Mouse (Mus musculus) megakaryocyte, embryonic 14.5 days (primary cell): ENCODE measurements around the gene Olfr536.

Source experiments
- FLI1 ChIP-seq: IDR thresholded peaks from 2 replicates; pipeline ENCODE4 v1.6.1; 2012; ENCODE audit warnings: low read length, inconsistent platforms, mixed read lengths
- GATA1 ChIP-seq: IDR thresholded peaks from 3 replicates; pipeline ENCODE4 v1.6.1; 2012; ENCODE audit warnings: mixed read lengths, low read length, inconsistent platforms, borderline replicate concordance

DNA sequence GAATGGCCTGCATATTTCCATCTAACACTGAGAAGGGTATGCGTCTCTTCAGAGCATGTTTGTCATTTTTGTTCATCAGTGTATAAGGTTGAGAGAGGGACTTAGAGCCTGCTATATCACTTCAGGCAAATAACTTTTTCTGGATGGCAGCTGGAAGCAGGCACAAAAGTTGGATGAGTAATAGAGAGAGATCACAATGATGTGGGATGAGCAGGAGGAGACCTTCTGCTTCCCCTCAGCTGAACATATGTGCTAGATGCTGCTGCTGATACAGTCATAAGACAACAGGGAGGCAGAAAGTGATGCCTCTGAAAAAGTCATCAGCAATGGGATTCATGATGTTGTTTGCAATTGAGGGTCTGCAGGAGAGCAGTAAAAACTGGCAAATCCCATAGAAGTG is 28.5 kb downstream of the Olfr536 start:
- TF ChIP-seq GATA1 (no peak), FLI1 (no peak)
